Mouse (Mus musculus) gastrocnemius, postnatal 14 days (tissue): ENCODE data around the gene Zfp467. TPM values are rescaled to one million over a fixed set of nuclear protein-coding genes. Genes with fewer than 3 reads are reported as not detected.

Experiments used
- DNase-seq: peaks from one replicate; pipeline ENCODE4 v3.0.0; 2021; ENCODE audit warnings: mixed read lengths
- intact Hi-C: fragments of 180-260 bp; cut with DNase I; formaldehyde crosslinking; loops from one replicate; pipeline ENCODE4 v1.15.1; 2025; ENCODE audit warnings: low total_unique reads
- total RNA-seq, 2 experiments: library from RNA; stranded (reverse); gene quantifications; 2 replicates each; pipeline ENCODE4 v1.2.3; 2021

Zfp467 gene
- total RNA-seq, 2 experiments from 2014 or later = 15.9 to 16.5 TPM

- intact Hi-C loops = no loop called here
Measured at GRCm38 (mm10) chr6:48444310-48445180, 1.1 kb downstream of the Zfp467 start.

DNA sequence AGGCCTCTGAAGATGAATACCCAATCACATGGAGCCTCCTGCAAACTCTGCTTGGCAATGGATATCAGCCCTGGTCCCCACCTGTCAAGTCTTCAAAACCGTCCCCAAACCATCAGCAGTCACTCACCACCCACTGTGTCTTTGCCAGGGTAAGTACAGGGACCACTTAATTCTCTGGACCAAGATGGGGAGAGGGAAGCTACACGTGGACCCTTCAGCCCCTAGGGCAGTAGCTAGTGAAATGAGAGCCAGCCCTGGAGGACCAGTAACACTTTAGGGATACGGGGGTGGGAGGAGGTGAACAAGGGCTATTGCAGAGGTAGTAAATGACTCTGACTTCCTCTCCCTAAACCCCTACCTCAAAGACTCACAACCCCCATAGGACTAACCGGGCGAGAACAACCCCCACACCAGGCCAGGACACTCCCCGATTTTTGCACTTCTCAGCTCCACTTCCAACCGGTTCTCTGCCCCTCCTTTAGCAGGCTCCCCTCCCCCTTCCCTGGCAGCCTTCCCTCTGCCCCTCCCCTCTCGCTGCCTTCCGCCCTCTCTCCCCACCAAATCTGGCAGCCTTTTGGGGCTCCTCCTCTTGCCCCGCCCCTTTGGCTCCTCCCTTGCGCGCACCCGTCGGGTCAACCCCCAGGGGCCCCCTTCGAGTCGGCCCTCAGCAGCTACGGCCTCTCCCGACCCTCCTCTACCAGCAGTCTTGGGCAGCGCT is 1.9 kb downstream of the Zfp467 start:
- intact Hi-C loops = no loop called here
- peak; percentile 95 for DNase-seq

More at GRCm38 (mm10) chr6:48444310-48445180, 1.1 kb downstream of the Zfp467 start:
- DNase-seq = peak; percentile 80

DNA sequence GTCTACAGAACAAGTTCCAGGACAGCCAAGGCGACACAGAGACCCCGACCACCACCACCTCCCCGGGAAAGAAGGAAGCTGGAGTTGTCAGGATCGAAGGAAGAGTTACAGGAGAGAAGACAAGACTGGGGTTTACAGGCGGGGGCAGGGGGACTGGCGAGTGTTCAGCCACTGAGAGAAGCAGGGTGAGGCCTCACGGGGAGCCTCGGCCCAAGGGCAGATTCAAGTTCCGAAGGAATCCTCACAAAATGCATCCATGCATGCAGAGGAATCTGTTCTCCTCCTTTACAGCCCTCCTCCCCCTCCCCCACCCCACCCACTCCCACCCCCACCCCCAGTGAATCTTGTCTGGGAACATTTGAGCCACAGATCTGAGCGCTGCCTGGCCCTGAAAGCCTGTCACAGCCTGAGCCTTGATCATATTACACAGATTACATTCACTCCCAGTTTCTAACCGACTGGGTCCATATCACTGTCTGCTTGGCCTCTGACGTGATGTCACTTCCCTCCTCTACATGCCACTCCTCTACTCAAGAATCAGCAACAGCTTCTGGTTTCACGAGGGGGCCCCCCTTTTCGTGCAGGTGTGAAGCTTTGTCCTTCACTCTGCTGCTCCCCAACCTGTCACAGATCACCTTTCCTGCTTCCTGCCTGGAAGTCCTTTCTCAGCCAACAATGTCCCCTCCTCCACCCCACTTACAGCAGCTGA is 5.2 kb downstream of the Zfp467 start:
- intact Hi-C loops = no loop called here
- no peak for DNase-seq

GRCm38 (mm10) chr6:48439654-48440053 is 6.0 kb downstream of the Zfp467 start:
- DNase-seq = no peak
- intact Hi-C loops = no loop called here

DNA sequence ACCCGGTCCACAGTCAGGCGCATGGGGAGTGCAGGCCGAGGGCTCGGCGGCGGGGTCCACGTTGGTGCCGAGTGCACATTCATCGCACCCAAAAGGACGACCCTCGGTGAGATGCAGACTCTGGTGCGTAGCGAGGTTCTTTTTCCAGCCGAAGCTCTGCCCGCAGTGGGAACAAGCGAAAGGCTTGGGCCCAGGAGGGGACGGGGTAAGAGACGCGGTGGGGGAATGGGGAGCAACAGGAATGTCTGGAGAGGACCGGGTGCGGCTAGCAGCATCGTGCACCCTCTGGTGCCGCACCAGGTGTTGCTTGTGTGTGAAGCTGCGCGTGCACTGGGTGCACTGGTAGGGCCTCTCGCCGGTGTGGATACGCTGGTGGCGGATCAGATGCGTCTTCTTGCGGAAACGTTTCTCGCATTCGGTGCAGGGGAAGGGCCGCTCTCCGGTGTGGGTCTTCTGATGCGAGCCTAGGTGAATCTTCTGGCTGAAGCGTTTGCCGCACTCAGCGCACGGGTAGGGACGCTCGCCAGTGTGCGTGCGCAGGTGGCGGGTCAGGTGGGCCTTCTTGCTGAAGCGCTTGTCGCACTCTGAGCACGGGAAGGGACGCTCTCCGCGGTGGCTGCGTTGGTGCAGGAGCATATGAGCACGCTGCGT is 7.0 kb downstream of the Zfp467 start:
- DNase-seq = no peak
- intact Hi-C loops = no loop called here

DNA sequence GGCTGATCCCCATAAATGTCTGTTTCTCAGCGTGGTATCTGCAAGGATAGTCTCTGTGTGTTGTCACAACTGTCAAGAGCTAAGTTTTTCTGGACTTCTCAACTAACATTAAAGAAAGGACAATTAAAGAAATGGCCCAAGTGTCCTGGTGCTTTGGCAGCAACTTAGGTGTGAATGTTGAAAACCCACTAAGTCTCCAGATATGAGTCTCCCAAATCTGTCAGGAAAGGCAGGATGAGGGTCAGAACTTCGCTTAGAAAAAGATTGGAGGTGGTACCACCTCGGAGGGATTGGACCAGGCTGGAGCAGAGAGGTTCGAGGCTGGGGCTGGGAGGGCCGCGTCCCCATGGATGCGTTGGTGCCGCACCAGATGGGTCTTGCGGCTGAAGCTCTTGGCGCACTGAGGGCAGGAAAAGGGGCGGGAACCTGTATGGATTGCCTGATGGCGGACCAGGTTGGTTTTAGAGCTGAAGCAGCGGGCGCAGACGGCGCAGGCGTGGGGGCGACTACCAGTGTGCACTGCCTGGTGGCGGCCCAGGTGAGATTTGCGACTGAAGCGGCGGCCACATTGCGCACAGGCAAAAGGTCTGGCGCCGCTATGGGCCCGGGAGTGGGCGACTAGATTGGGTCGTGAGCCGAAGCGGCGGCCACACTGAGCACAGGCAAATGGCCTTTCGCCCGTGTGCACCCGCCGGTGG is 7.8 kb downstream of the Zfp467 start:
- no peak for DNase-seq

GRCm38 (mm10) chr6:48435706-48436349 is 9.8 kb downstream of the Zfp467 start:
- intact Hi-C loops = no loop called here
- DNase-seq = no peak

More for the DNA sequence above, 7.8 kb downstream of the Zfp467 start:
- intact Hi-C loops = no loop called here

- no peak for DNase-seq
Measured at GRCm38 (mm10) chr6:48435111-48435510, 10.5 kb downstream of the Zfp467 start.

DNA sequence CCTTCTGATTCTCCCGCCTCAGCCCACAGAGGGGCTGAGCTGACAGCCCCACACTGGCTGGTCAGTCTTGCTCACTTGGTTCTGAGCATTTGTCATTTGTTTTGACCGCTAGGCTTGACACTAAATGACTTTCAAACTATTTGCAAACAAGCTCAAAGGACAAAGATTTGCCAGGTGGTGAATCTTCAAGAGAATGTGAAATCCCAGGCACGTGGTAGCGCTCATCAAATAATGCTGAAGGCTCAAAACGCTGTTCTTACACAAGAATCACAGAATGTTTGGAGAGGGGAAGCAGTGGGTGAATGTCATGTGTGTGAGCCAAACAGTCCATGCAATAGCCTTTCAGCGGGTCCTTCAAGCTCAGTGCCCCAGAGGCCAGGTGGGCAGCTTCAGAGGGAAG is 11.0 kb downstream of the Zfp467 start:
- DNase-seq = no peak
- intact Hi-C loops = no loop called here

More at GRCm38 (mm10) chr6:48435111-48435510, 10.5 kb downstream of the Zfp467 start:
- intact Hi-C loops = no loop called here

DNA sequence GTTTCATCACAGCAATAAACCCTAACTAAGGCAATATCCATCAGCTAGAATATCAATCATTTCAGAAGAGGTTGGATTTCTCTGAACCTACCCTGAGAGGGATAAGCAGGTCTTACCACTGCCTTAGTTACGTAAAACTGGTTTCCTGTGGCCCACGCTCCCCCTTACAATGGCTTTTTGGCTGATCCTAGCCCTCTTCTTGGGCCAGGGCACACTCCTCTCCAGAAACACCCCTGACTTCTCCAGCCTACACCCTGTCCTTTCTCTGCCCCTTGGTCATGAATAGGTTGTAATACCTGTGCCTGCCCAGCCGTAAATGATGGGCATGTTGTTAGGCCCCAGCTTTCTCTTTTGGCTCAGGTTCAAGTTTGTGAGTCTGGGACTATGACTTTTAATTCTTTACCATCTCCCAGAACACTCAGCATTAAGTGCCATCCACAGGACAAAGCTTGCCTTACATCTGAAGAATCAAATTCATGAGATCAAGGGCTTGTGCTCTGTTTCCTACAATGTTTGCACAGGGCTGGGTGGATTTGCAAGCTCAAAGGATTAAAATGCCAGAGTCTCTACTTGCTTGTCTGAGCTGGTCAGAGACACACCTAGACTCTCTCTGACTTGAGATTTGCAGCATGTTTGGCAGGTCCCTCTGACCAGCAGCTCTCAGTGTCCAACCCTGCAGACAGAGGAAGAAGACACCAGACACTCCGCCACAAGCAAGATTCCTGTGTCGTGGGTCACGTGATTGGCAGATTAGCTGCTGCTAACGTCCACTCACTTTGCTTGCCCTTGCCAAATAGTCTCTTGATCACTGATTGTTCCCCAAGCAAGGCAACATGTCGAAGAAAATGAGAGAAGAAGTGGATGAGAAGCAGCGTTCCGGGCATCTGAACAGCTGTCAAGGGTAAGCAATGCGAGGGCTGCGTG is 12.5 kb downstream of the Zfp467 start:
- intact Hi-C loops = no loop called here
- no peak for DNase-seq

- DNase-seq = no peak
- intact Hi-C loops = no loop called here
Measured at GRCm38 (mm10) chr6:48430748-48431147, 14.9 kb downstream of the Zfp467 start.

GRCm38 (mm10) chr6:48428769-48429557 is 16.7 kb downstream of the Zfp467 start:
- intact Hi-C loops = no loop called here

GRCm38 (mm10) chr6:48426956-48427355 is 18.7 kb downstream of the Zfp467 start:
- intact Hi-C loops = no loop called here
- DNase-seq = no peak

More at GRCm38 (mm10) chr6:48428769-48429557, 16.7 kb downstream of the Zfp467 start:
- no peak for DNase-seq

- DNase-seq = no peak
- intact Hi-C loops = no loop called here
Measured at GRCm38 (mm10) chr6:48424074-48424473, 21.6 kb downstream of the Zfp467 start.

- intact Hi-C loops = no loop called here
- no peak for DNase-seq
Measured at GRCm38 (mm10) chr6:48423336-48423735, 22.3 kb downstream of the Zfp467 start.

- no peak for DNase-seq
- intact Hi-C loops = no loop called here
Measured at GRCm38 (mm10) chr6:48420647-48421046, 25.0 kb downstream of the Zfp467 start.

DNA sequence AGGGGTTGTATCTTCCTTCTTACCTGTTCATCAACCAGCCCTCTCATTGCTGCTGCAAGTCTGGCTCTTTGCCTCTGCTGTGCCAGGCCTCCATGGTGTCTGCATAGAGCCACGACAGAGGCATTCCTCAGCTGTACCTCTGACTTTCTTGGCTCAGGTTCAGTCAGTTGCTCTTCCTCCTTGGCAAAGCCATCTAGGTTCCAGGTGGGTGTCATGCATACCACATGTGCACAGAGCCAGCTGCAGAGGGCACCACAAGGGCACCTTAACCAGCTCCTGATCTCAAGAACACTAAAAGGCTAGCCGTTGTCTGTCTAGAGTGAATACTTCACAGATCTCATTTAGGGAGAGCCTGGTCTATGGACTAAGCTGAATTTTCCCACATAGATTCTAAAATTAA is 29.1 kb downstream of the Zfp467 start:
- intact Hi-C loops = no loop called here

More for the DNA sequence above, 29.1 kb downstream of the Zfp467 start:
- DNase-seq = no peak
